Mouse (Mus musculus): Measurements from ENCODE around the gene Akap12.

The Akap12 gene

GRCm38 (mm10) chr10:4404895-4405491, 138.8 kb downstream of the Akap12 start:
- peak; percentile 63 for DNase-seq (ENCODE audit: low spot score)

- no peak for DNase-seq (ENCODE audit: low spot score)
Observed at GRCm38 (mm10) chr10:4405511-4405910, 139.3 kb downstream of the Akap12 start.

GRCm38 (mm10) chr10:4407191-4407590, 141.0 kb downstream of the Akap12 start:
- no peak for DNase-seq (ENCODE audit: low spot score)
